Mouse (Mus musculus): Measurements from ENCODE around the gene Abcc6. TPM values are rescaled to one million over a fixed set of nuclear protein-coding genes. Genes with fewer than 3 reads are reported as not detected.
A peak's percentile ranks its signal among the peaks of the same experiment; 100 is the strongest.

Gene Abcc6
- polyA plus RNA-seq, 1 experiment from 2014 or later = 0.53 TPM

- no peak for ATAC-seq
- peak within 1 kb of the TSS; percentile 31 for H3K4me2 ChIP-seq (ENCODE audit: low read length)
- H3K27ac ChIP-seq (ENCODE audit: low read depth, low read length) = no peak within 1 kb of the TSS
- H3K9me3 ChIP-seq (ENCODE audit: control insufficient read depth, low read length) = no peaks in the 10 kb centered on the region
- 0 out of 2 replicates have a peak within 1 kb of the TSS, but pooled peaks have one; percentile 15 for H3K9ac ChIP-seq (ENCODE audit: low read depth, low read length)
- WGBS = 51% methylated on average over 8 of the region's 9 CpGs
- H3K27me3 ChIP-seq (replicated peaks; ENCODE audit: control insufficient read depth, insufficient read depth, low read length) = no peaks in the 10 kb centered on the region
- H3K4me3 ChIP-seq (ENCODE audit: low read length) = peak within 1 kb of the TSS; percentile 20
- H3K36me3 ChIP-seq (ENCODE audit: control insufficient read depth, insufficient read depth, low read length) = no peaks in the 10 kb centered on the region
- H3K4me1 ChIP-seq (ENCODE audit: control insufficient read depth, insufficient read depth, low read depth, low read length) = peaks cover 22% of the 10 kb centered on the region
Measured at GRCm38 (mm10) chr7:45921242-45921621, 108.9 kb downstream of the Abcc6 start, which contains the start of gene Emp3. Gene Emp3, minus strand, starts transcription at chr7:45921404.

DNA sequence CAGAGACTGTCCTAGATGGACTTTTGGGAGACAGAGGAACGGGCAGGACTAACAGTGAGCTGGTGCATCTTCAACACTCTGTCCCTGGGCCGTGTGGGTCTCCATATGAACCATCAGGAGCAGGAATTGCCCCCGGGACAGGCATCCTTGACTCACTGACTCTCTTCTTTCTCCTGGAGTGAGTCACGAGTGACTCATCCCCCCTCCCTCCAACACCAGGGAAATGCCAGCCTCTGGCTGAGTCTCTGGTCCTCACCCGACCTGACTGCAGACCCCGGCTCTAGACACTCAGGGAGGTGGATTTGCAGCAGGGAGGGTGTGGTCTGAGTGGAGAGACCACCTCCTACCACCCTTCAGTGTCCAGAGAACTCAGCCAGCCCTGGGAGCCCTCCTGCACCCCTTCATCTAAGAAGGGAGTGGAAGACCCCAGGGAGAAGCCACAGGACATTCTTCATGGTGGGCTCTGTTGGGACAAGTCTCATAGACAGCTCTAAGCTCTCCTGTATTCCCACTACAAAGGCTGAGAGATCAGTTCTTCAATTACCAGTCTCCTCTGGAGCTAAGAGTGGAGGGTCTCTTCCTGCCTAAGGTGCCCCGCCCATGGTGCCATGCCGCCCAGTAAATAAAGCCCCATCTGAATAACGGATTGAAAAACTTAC, 109.4 kb downstream of the Abcc6 start:
- Histone ChIP-seq H3K4me1 (ENCODE audit: control insufficient read depth, insufficient read depth, low read depth, low read length) (peaks cover 27% of the 10 kb centered on the region), H3K9ac (ENCODE audit: low read depth, low read length) (0 out of 2 replicates have a peak overlapping the region, but pooled peaks have one; percentile 15), H3K4me2 (ENCODE audit: low read length) (peak overlapping the region; percentile 31), H3K4me3 (ENCODE audit: low read length) (peak overlapping the region; percentile 20), H3K27ac (ENCODE audit: low read depth, low read length) (no peak overlapping the region), H3K27me3 (replicated peaks; ENCODE audit: control insufficient read depth, insufficient read depth, low read length) (no peaks in the 10 kb centered on the region), H3K9me3 (ENCODE audit: control insufficient read depth, low read length) (no peaks in the 10 kb centered on the region), H3K36me3 (ENCODE audit: control insufficient read depth, insufficient read depth, low read length) (no peaks in the 10 kb centered on the region)
- no peak for ATAC-seq
- 55% methylated on average over 9 of the region's 9 CpGs for WGBS

- Histone ChIP-seq H3K27me3 (replicated peaks; ENCODE audit: control insufficient read depth, insufficient read depth, low read length) (no peaks in the 10 kb centered on the region), H3K4me2 (ENCODE audit: low read length) (peak overlapping the region; percentile 24), H3K36me3 (ENCODE audit: control insufficient read depth, insufficient read depth, low read length) (no peaks in the 10 kb centered on the region), H3K4me1 (ENCODE audit: control insufficient read depth, insufficient read depth, low read depth, low read length) (peaks cover 27% of the 10 kb centered on the region), H3K9me3 (ENCODE audit: control insufficient read depth, low read length) (no peaks in the 10 kb centered on the region), H3K9ac (ENCODE audit: low read depth, low read length) (no peak overlapping the region), H3K4me3 (ENCODE audit: low read length) (no peak overlapping the region), H3K27ac (ENCODE audit: low read depth, low read length) (no peak overlapping the region)
- ATAC-seq = no peak
- 76% methylated on average over 4 of the region's 4 CpGs for WGBS
Measured at GRCm38 (mm10) chr7:45919761-45920160, 110.3 kb downstream of the Abcc6 start.

DNA sequence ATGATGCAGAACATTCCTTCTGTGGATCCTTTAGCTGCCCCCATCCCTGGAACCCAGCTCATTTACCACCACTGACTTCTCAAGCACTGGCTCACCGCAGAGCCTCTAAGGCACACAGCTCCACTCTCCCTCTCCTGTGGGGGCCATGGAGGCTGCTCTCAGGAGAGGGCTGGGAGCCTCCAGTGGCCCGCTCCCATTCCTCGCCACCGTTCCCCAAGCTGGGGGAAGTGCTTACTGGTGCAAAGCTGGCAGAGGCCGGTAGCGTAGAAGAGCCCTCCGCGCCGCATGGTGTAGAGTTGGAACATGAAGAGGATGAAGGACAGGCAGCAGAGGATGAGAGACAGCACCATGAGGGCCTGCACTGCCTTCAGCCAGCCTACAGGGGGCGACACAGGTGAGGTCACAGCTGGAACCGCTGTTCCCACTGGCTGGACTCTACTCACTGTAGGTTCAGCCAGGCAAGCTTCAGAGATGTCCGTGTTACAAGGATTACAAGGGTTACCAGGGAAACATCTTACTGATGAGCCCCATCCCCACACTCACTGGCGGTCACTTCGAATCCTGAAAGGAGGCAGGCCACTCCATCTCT, 110.9 kb downstream of the Abcc6 start:
- Histone ChIP-seq H3K27ac (ENCODE audit: low read depth, low read length) (no peak overlapping the region), H3K27me3 (replicated peaks; ENCODE audit: control insufficient read depth, insufficient read depth, low read length) (no peaks in the 10 kb centered on the region), H3K4me2 (ENCODE audit: low read length) (no peak overlapping the region), H3K4me3 (ENCODE audit: low read length) (no peak overlapping the region), H3K36me3 (ENCODE audit: control insufficient read depth, insufficient read depth, low read length) (no peaks in the 10 kb centered on the region), H3K9me3 (ENCODE audit: control insufficient read depth, low read length) (no peaks in the 10 kb centered on the region), H3K4me1 (ENCODE audit: control insufficient read depth, insufficient read depth, low read depth, low read length) (peaks cover 27% of the 10 kb centered on the region), H3K9ac (ENCODE audit: low read depth, low read length) (no peak overlapping the region)
- WGBS = 62% methylated on average over 14 of the region's 14 CpGs
- no peak for ATAC-seq

DNA sequence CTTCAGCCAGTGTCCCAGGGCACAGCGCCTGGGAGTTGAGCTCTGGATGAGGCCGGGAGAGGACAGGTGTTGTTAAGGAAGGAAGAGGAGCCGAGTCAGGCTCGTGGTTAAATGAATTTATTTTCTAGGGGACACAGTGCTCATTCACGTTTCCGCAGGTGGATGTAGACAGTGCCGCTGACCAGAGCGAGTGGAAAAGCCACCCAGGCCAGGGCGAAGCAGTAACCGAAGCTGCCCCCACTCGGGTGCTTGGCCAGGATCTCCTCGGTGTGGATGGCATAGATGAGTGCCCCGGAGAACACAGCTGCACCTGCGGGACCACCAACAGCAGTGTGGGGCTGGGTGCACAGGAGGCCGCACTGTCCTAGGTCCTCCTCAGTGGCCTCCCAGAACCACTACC, 112.2 kb downstream of the Abcc6 start:
- 90% methylated on average over 15 of the region's 15 CpGs for WGBS
- Histone ChIP-seq H3K4me2 (ENCODE audit: low read length) (no peak overlapping the region), H3K27me3 (replicated peaks; ENCODE audit: control insufficient read depth, insufficient read depth, low read length) (no peaks in the 10 kb centered on the region), H3K4me3 (ENCODE audit: low read length) (no peak overlapping the region), H3K4me1 (ENCODE audit: control insufficient read depth, insufficient read depth, low read depth, low read length) (peaks cover 24% of the 10 kb centered on the region), H3K9me3 (ENCODE audit: control insufficient read depth, low read length) (no peaks in the 10 kb centered on the region), H3K9ac (ENCODE audit: low read depth, low read length) (no peak overlapping the region), H3K27ac (ENCODE audit: low read depth, low read length) (no peak overlapping the region), H3K36me3 (ENCODE audit: control insufficient read depth, insufficient read depth, low read length) (no peaks in the 10 kb centered on the region)
- ATAC-seq = no peak

Other genes starting within 250 kb of the Abcc6 start
- gene Lmtk3, start 246.6 kb downstream of the Abcc6 start, polyA plus RNA-seq (2015; fragmentation: Nextera tagmentation; extraction: Ambion mirVana) = 17.2 and 21.3 TPM in 2 replicates
- 5.1 and 6.6 TPM in 2 replicates for gene Sult2b1, start 245.6 kb downstream of the Abcc6 start, polyA plus RNA-seq (2015; fragmentation: Nextera tagmentation; extraction: Ambion mirVana)
- 243 TPM in 2 replicates for gene Cyth2, start 215.7 kb downstream of the Abcc6 start, polyA plus RNA-seq (2015; fragmentation: Nextera tagmentation; extraction: Ambion mirVana)
- gene Kcnj14, start 205.5 kb downstream of the Abcc6 start, polyA plus RNA-seq (2015; fragmentation: Nextera tagmentation; extraction: Ambion mirVana) = 1.2 TPM in 2 replicates
- gene Grwd1, start 199.4 kb downstream of the Abcc6 start, polyA plus RNA-seq (2015; fragmentation: Nextera tagmentation; extraction: Ambion mirVana) = 44.0 and 46.7 TPM in 2 replicates
- gene Kdelr1, start 157.5 kb downstream of the Abcc6 start, polyA plus RNA-seq (2015; fragmentation: Nextera tagmentation; extraction: Ambion mirVana) = 54.5 and 55.7 TPM in 2 replicates
- gene Grin2d, start 151.9 kb downstream of the Abcc6 start, polyA plus RNA-seq (2015; fragmentation: Nextera tagmentation; extraction: Ambion mirVana) = 3.3 and 3.4 TPM in 2 replicates
- gene Syngr4, start 133.6 kb downstream of the Abcc6 start, polyA plus RNA-seq (2015; fragmentation: Nextera tagmentation; extraction: Ambion mirVana) = 0.22 TPM in 1 of 2 replicates, not detected in the other
- 6.5 and 8.2 TPM in 2 replicates for gene Tmem143, start 133.4 kb downstream of the Abcc6 start, polyA plus RNA-seq (2015; fragmentation: Nextera tagmentation; extraction: Ambion mirVana)
- gene Emp3, start 108.9 kb downstream of the Abcc6 start, polyA plus RNA-seq (2015; fragmentation: Nextera tagmentation; extraction: Ambion mirVana) = 33.2 and 39.9 TPM in 2 replicates
- gene Ccdc114, start 106.2 kb downstream of the Abcc6 start, polyA plus RNA-seq (2015; fragmentation: Nextera tagmentation; extraction: Ambion mirVana) = 6.6 and 8.7 TPM in 2 replicates
- gene Nomo1, start 3.4 kb upstream of the Abcc6 start, polyA plus RNA-seq (2015; fragmentation: Nextera tagmentation; extraction: Ambion mirVana) = 47.3 TPM in 2 replicates
- 3.5 and 3.7 TPM in 2 replicates for gene Kcnj11, start 70.5 kb upstream of the Abcc6 start, polyA plus RNA-seq (2015; fragmentation: Nextera tagmentation; extraction: Ambion mirVana)
- gene Abcc8, start 149.7 kb upstream of the Abcc6 start, polyA plus RNA-seq (2015; fragmentation: Nextera tagmentation; extraction: Ambion mirVana) = 12.0 and 13.6 TPM in 2 replicates
- 2.5 and 2.6 TPM in 2 replicates for gene Ush1c, start 208.2 kb upstream of the Abcc6 start, polyA plus RNA-seq (2015; fragmentation: Nextera tagmentation; extraction: Ambion mirVana)
- 0.03 and 0.06 TPM in 2 replicates for gene Otog, start 210.7 kb upstream of the Abcc6 start, polyA plus RNA-seq (2015; fragmentation: Nextera tagmentation; extraction: Ambion mirVana)

Measured in hindbrain, embryonic 16.5 days (tissue).